Mouse (Mus musculus) frontal cortex, adult (tissue): ENCODE results near the gene Rag1.

Source experiments
- ATAC-seq: cut with Nextera tagmentation; 2 replicates; pipeline ENCODE4 v1.9.2; 2017; ENCODE audit warnings: mild to moderate bottlenecking, moderate library complexity, mixed read lengths; ENCODE audit not compliant: low TSS enrichment

Gene Rag1

DNA sequence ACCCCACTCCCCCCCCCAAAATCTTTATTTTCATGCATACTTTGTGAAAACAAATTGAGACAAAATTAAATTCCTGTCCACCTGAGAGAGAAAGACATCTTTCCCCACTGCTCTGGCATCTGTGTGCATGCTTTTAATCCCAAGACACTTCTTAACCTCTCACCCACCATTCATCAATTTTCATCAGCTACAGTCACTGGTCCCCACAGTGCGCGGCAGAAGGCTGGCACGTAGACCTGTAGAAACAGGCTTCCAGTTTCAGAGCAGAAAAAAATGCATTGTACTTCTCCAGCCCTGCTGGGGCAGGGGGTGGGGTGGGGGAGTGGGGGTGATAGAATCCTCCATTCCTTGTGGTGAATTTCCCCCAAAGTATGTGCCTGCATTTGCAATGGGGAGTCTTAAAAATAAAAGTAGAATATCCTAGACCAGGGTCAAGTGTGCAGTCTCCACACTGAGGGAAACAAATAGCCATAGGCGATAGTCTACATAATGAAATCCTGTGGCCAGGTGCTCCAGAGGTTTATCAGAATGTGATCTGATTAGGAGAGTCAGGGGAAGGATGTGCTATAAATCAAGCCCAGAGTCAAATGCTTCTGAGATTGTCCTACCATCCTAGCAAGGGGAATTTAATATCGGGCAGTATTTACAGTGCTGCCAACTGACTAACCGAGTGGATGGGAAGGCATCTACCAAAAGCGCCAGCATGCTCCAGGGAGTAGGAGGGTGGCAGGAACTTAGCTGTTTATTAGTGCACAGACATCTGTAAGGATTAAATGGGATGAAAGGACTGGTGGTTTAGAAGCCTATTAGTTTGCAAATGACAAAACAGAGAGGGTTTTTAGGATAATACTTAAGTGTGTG lies 10.1 kb downstream of the Rag1 start:
- no peak for ATAC-seq

- ATAC-seq: peak; percentile 99
Observed at GRCm38 (mm10) chr2:101628297-101629236, 20.7 kb downstream of the Rag1 start.

DNA sequence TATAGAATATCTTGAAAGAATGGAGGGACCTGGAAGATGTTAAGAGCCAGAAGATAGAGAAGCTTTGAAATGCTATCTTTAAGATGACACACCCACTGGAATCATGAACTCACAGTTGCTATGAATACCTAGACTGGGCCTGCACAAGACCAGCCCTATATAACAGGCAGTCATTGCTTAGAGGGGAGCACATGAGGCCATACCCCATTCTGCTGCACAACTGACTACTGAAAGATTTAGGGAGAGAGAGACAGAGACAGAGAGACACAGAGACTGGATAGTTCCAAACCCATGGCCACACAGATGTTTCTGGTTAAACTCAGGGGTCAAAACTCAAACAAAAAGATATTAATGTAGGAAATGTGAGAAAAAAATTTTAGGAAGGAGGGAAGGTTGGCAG lies 22.1 kb downstream of the Rag1 start:
- no peak for ATAC-seq

GRCm38 (mm10) chr2:101624526-101624925 lies 24.8 kb downstream of the Rag1 start, which contains the start of gene Rag2:
TSS of gene Rag2 (plus strand) at chr2:101624718.
- no peak for ATAC-seq

DNA sequence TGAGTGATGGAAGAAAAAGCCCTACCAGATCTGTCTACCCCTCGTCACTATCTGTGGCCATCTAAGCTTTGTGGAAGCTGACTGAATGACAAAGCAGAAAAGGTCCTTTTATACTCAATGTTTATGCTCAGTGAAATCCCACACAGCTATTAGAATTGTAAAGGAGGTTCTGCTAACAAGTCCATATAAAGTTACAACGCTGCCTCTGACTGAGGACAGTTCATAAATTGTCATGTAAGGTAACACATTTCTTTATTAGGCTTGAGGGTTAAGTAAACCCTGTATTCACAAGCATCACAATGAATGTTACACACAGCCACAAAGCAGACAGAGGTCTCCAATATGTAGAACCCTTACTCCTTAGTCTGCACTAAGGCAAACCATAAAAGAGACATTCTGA lies 25.3 kb downstream of the Rag1 start:
- no peak for ATAC-seq

GRCm38 (mm10) chr2:101623042-101623441 lies 26.3 kb downstream of the Rag1 start:
- no peak for ATAC-seq

DNA sequence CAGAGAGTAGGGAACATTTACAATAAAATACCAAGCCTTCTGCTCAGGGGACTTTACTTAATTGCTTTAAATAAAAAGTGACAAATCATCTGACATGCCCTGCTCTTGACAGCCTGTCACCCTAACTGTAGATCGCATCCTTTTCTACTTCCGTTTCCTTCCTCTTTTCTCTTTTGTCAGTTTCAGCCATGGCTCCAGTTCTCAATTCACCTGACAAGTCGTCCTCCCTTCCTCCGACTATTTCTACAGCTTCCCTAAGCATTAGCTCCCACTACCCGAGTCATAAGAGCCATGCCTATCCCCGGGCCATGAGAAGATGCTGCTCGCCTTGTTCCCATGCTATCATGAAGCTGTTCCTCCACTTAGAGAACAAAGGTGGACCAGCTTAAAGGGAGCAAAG lies 27.7 kb downstream of the Rag1 start:
- no peak for ATAC-seq

GRCm38 (mm10) chr2:101620899-101621298 lies 28.4 kb downstream of the Rag1 start:
- no peak for ATAC-seq

GRCm38 (mm10) chr2:101618373-101618772 lies 30.9 kb downstream of the Rag1 start:
- ATAC-seq: no peak

DNA sequence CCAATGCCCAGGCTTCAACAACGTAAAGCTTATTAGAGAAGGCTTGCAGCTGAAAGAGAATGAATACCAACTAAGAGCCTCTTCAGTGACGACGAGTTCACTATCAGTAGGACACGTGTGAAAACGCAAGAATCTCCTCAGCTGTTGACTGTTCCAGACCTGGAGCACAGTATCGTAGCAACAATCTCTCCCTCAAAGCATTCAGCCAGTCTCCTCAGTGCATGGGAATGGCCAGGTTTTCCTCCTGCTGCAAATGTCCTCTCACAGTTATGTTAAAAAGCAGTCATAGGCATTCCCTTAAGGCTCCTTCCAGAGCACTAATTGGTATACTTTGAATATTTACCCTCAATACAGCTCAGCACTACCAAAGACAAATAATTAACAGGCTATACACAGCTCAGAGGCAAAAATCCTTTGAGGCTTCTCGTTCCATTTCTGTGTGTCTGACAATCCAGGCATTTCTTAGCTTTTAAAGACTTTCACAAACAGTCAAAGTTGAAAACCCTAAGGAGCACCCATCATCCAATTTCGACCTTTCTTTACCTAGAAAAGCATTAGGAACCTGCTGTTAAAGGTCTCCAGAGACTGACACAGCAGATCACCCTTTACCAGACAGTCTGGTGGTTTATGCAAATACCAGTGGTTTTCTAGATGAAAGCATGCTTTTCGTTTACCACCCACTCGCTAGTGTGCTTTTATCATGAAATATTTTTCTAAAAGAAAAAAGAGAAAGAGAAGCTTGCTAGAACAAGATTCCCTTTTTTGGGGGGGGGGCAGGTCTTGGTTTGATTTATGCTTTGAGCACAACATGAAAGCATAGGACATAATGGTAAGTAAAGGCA lies 33.6 kb downstream of the Rag1 start:
- ATAC-seq: peak; percentile 70

DNA sequence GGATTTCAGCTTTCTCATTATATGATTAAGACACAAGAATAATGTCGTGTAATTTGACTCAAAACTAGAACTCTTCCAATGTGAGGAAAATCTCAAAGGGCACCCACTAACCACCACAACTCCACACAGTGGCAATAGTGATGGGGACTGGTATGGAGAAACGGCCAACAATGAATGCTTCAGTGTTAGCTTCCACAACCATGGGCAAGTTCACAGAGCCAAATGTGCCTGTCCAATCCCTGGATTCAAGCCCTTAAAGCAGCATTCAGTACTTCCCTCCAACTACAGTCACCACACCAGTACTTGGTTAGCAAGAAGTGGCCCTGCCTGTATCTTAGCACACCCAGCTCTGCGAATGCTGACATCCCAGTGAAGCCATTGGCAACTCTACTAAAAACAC lies 38.4 kb downstream of the Rag1 start:
- no peak for ATAC-seq

- no peak for ATAC-seq
Observed at GRCm38 (mm10) chr2:101608232-101608894, 40.9 kb downstream of the Rag1 start.

DNA sequence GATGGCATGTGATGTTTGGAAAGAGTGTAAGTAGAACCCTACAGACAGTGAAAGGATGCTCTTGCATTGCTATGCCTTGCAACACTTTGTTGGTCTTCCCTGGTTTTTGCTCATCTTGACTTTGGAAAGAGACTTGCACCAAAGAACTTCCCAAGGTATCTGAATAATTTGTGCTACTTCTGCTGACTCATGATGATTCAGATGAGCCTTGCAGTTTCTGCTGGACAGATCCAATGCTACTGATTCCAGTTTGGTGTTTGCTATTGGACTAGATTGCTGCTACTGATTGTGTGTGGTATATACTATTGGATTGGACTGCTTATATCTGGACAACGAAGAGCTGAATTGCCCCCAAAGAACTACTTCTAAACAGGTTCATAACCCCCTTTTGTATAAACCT lies 46.2 kb downstream of the Rag1 start:
- no peak for ATAC-seq

DNA sequence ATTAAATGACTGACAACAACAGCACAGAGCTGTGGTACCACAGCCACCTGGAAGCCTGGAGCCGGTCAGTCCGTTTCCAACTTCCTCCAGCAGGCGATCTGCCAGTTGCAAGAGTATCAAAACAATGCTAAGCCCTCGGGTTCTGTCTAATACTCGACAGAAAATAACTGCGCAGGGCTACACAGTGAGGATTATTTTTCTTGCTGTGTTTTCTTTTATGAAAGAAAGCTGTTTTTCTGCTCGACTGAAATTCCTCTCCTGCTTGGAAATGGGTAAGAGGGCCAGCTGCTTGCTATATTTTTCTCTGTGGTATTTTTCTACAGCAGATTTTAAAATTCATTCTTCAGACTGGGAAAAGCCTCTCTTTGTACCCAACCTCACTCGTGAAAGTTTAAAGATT lies 48.6 kb downstream of the Rag1 start:
- peak; percentile 53 for ATAC-seq

- peak; percentile 47 for ATAC-seq
Observed at GRCm38 (mm10) chr2:101598190-101599181, 50.8 kb downstream of the Rag1 start.

DNA sequence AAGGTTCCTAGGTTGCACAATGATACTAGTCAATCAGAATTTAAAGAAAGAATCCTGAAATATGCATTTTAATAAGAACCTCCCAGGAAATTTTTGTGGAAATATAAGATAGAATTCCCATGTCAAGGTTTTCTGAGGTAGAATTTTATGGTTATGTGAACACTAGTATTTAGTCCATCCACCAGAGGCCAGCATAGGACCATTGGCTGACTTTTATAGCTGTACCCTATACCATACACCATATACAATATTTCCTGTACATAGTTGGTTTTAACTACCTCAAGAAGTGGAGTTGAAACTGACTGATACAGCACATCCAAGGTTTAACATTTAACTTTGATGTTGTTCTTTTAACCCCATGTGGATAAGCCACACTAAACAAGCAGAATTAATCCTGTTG lies 52.1 kb downstream of the Rag1 start:
- 0 out of 2 replicates have a peak, but pooled peaks have one; percentile 32 for ATAC-seq

DNA sequence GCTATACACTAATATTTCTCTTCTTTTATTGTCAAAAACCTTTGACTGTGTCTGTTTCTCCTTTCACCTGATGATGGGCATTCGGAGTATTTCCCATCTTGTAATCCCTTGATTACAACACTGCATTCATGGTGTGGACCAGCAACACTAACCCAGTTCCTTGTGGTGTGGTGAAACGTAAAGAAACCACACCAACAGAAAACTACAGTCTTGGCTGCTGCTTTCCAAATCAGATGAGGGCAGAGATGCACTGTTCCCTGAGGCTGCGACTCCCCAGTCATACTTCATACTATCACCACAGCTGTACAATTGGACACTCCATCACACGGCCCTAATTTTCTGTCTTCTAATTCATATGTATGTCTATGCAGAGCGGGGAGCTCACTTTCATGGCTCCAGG lies 54.6 kb downstream of the Rag1 start:
- ATAC-seq: no peak

GRCm38 (mm10) chr2:101592886-101593285 lies 56.4 kb downstream of the Rag1 start:
- no peak for ATAC-seq

GRCm38 (mm10) chr2:101592023-101592841 lies 57.1 kb downstream of the Rag1 start:
- no peak for ATAC-seq
